Mouse (Mus musculus) G1E (cell line): Measurements from ENCODE around the gene Jpt1.

Experiments
- CTCF ChIP-seq: IDR thresholded peaks from 2 replicates; pipeline ENCODE4 v1.5.1; 2012; ENCODE audit warnings: low read depth, low read length, inconsistent platforms, mixed read lengths
- POLR2AphosphoS5 ChIP-seq: IDR thresholded peaks from 2 replicates; pipeline ENCODE4 v1.6.1; 2012; ENCODE audit warnings: low read depth, low read length, inconsistent platforms; ENCODE audit not compliant: insufficient replicate concordance

DNA sequence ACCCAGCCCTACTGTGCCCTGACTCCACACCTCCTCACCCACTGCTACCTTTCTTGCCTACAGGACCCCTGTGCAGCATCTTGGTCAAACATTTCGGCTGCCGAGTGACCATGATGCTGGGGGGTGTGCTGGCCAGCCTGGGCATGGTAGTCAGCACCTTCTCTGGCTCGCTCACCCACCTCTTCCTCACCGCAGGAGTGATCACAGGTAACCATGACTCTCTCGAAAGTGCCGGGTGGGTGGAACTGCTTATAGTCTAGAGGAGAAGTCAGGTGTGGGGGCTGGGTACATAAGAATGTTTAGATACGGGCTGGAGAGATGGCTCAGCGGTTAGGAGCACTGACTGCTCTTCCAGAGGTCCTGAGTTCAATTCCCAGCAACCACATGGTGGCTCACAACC is 49.3 kb downstream of the Jpt1 start:
- no peak for TF ChIP-seq CTCF
- TF ChIP-seq POLR2AphosphoS5: no peak
